Mouse (Mus musculus): ENCODE measurements around the gene Olfr1097.

The Olfr1097 gene

DNA sequence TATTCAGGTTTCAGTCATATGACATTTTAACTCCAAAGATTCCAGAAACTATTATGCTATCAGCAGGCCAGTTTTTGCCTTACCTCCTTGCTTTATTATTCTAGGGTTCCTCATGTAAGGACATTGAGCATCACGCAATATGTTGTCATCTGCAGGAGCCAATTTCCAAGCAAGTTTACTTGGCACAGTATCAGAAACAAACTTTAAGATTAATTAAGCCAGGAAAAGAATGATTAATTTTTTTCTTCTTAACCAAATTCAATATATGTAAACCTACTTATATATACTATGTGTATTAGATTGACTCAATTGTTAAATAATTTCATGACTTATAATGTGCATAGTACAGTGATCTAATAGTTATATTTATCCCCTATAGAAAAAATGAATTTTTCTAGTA lies at the start of gene Olfr1097:
TSS of gene Olfr1097 (minus strand) at position 101 of the 400 bp plus-strand sequence.
- DNase-seq (ENCODE audit: low read depth, low spot score): no peak

DNA sequence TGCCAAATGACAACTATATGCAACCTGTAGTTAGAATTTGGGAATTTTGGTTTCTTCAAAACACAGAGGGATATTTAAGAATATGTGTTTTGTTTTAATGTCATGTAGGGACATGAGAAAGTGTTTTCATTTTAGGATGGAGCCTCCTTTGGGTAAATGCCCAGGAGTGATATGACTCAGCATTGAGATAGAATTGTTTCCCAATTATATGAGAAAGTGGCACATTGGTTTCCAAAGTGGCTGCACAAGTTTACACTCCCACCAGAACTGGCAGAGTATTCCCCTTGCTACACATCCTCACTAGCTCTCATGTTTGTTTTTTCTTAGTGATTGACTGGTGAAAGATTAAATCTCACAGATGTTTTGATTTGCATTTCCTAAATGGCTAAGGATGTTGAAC lies 34.5 kb upstream of the Olfr1097 start:
- no peak for DNase-seq (ENCODE audit: low read depth, low spot score)

DNA sequence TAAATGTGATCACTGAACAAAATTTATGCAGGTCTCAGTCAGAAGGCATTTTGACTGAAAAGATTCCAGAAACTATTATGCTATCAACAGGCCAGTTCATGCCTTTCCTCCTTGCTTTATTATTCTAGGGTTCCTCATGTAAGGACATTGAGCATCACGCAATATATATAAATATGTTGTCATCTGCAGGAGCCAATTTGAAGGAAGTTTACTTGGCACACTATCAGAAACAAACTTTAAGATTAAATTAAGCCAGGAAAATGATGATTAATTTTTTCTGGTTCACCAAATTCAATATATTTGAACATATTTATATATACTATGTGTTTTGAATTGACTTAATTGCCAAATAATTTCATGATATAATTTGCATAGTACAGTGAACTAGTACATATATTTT lies 32.4 kb upstream of the Olfr1097 start, which contains the start of gene Olfr1098:
TSS of gene Olfr1098 (minus strand) at position 101 of the 400 bp plus-strand sequence.
- no peak for DNase-seq (ENCODE audit: low read depth, low spot score)

DNA sequence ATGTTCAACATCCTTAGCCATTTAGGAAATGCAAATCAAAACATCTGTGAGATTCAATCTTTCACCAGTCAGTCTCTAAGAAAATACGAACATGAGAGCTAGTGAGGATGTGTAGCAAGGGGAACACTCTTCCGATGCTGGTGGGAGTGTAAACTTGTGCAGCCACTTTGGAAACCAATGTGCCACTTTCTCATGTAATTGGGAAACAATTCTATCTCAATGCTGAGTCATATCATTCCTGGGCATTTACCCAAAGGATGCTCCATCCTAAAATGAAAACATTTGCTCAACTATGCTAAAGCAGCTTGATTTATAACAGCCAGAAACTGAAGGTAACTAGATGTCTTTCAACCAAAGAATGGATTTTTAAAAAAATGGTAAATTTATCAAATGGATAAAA lies 13.6 kb upstream of the Olfr1097 start:
- DNase-seq (ENCODE audit: low read depth, low spot score): no peak

DNA sequence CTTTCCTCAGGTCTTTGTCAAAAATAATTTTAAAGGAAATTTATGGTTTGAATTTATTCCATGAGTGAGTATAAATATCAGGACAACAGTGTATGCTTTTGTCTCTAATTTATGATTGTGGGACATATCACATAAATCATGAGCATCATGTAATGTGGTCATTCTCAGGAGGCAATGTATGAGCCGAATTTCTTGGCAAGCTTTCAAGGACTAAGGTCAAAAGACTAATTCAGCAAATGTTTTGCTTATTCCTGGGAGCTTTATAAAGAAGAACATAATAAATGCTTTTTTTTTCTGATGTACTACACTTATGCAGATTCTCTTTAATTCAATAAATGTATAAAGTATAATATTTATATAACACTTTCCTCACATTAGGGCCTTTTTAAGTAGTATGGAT lies 17.3 kb downstream of the Olfr1097 start, which contains the start of gene Gm13723:
TSS of gene Gm13723 (minus strand) at position 101 of the 400 bp plus-strand sequence.
- no peak for DNase-seq (ENCODE audit: low read depth, low spot score)

DNA sequence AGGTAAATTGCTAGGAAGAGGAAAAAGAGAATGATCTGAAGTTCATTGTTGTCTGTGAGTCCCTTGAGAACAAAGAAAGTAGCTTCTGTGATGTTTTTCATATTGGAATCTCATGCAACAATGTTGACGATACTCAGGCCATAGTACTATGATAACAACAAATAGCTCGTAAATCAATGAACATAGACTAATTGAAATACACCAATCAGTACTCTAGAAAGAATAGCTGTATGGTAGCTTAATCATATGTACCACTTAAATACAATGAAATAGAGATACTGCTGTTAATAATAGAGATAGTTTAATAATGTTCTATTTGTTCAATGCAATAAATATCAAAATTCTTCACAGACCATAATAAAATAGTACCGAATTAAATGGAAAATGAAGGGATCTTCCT lies 40.4 kb downstream of the Olfr1097 start, which contains the start of gene Olfr1095:
TSS of gene Olfr1095 (minus strand) at position 101 of the 400 bp plus-strand sequence.
- DNase-seq (ENCODE audit: low read depth, low spot score): no peak

Data from CD4-positive helper T cell, adult 2 months (primary cell).